Mouse (Mus musculus): ENCODE data around the gene Fbxl15.

Gene Fbxl15

GRCm38 (mm10) chr19:46308706-46309435 is 19.1 kb upstream of the Fbxl15 start:
- DNase-seq (ENCODE audit: low read depth, low spot score), result peak; percentile 94

GRCm38 (mm10) chr19:46309651-46310305 is 18.2 kb upstream of the Fbxl15 start:
- DNase-seq (ENCODE audit: low read depth, low spot score), result no peak

- no peak for DNase-seq (ENCODE audit: low read depth, low spot score)
Observed at GRCm38 (mm10) chr19:46310312-46310865, 17.6 kb upstream of the Fbxl15 start.

GRCm38 (mm10) chr19:46311341-46311740 is 16.6 kb upstream of the Fbxl15 start:
- DNase-seq (ENCODE audit: low read depth, low spot score), result no peak

GRCm38 (mm10) chr19:46312566-46312965 is 15.4 kb upstream of the Fbxl15 start:
- DNase-seq (ENCODE audit: low read depth, low spot score), result no peak

- no peak for DNase-seq (ENCODE audit: low read depth, low spot score)
Observed at GRCm38 (mm10) chr19:46313116-46313515, 14.9 kb upstream of the Fbxl15 start.

- no peak for DNase-seq (ENCODE audit: low read depth, low spot score)
Observed at GRCm38 (mm10) chr19:46313591-46313990, 14.4 kb upstream of the Fbxl15 start.

GRCm38 (mm10) chr19:46314151-46314601 is 13.8 kb upstream of the Fbxl15 start:
- peak; percentile 42 for DNase-seq (ENCODE audit: low read depth, low spot score)

GRCm38 (mm10) chr19:46314872-46315742 is 12.9 kb upstream of the Fbxl15 start:
- peak; percentile 40 for DNase-seq (ENCODE audit: low read depth, low spot score)

- DNase-seq (ENCODE audit: low read depth, low spot score), result peak; percentile 4
Observed at GRCm38 (mm10) chr19:46315752-46316610, 12.0 kb upstream of the Fbxl15 start.

GRCm38 (mm10) chr19:46316846-46317545 is 11.0 kb upstream of the Fbxl15 start:
- peak; percentile 21 for DNase-seq (ENCODE audit: low read depth, low spot score)

- DNase-seq (ENCODE audit: low read depth, low spot score), result no peak
Observed at GRCm38 (mm10) chr19:46317546-46317885, 10.5 kb upstream of the Fbxl15 start.

GRCm38 (mm10) chr19:46318031-46318471 is 9.9 kb upstream of the Fbxl15 start:
- DNase-seq (ENCODE audit: low read depth, low spot score), result peak; percentile 28

- DNase-seq (ENCODE audit: low read depth, low spot score), result peak; percentile 29
Observed at GRCm38 (mm10) chr19:46318586-46319378, 9.2 kb upstream of the Fbxl15 start.

GRCm38 (mm10) chr19:46320076-46320785 is 7.8 kb upstream of the Fbxl15 start:
- DNase-seq (ENCODE audit: low read depth, low spot score), result no peak

- peak; percentile 66 for DNase-seq (ENCODE audit: low read depth, low spot score)
Observed at GRCm38 (mm10) chr19:46321101-46321943, 6.7 kb upstream of the Fbxl15 start.

GRCm38 (mm10) chr19:46322144-46322995 is 5.6 kb upstream of the Fbxl15 start:
- no peak for DNase-seq (ENCODE audit: low read depth, low spot score)
